Mouse (Mus musculus) C2C12 (cell line): Measurements from ENCODE around the gene Tmbim1.

Source experiments
- CTCF ChIP-seq: IDR thresholded peaks from one replicate; pipeline ENCODE4 v1.5.1; 2011; ENCODE audit not compliant: control insufficient read depth, insufficient read depth, insufficient read length
- MYOG ChIP-seq: IDR thresholded peaks from one replicate; pipeline ENCODE4 v1.6.1; 2011; ENCODE audit not compliant: control insufficient read depth, insufficient read length; ENCODE audit errors: extremely low read depth
- USF1 ChIP-seq: IDR thresholded peaks from one replicate; pipeline ENCODE4 v1.6.1; 2011; ENCODE audit warnings: low read depth, mild to moderate bottlenecking, control low read depth, moderate library complexity

- TF ChIP-seq CTCF (no peak), MYOG (no peak), USF1 (no peak)
Observed at GRCm38 (mm10) chr1:74297269-74297668, 8.2 kb downstream of the Tmbim1 start.
